In genomic region chr1:72160321-72160720, GRCm38 (mm10) we compare ENCODE assay signal across 32 mouse cellular contexts. TPM values are rescaled to one million over a fixed set of nuclear protein-coding genes. Genes with fewer than 3 reads are reported as not detected.
"Had no signal": no experiment of that assay in that cellular context is flagged by ENCODE, and none has a peak within 500 bp of the region (broad histone marks: within the 10 kb centered on the region; RNA-seq: fewer than 3 reads in every experiment).

No protein-coding gene starts in this region.

- H3K27ac ChIP-seq: limb, embryonic 10.5 days; limb, embryonic 12.5 days; limb, embryonic 13.5 days; limb, embryonic 15.5 days; liver, embryonic 12.5 days; liver, embryonic 13.5 days; liver, embryonic 14.5 days; liver, embryonic 15.5 days; lung, embryonic 15.5 days; macrophage; midbrain, embryonic 10.5 days; midbrain, embryonic 12.5 days; midbrain, embryonic 13.5 days; midbrain, embryonic 15.5 days; neural tube, embryonic 12.5 days had no signal

- DNase-seq: left cerebral cortex, postnatal 4 days; liver; liver, embryonic 13.5 days; liver, postnatal 0 days; lung, adult 18-20 months; lung, adult 2 months; lung, postnatal 14 days; lung, postnatal 36 days; lung, postnatal 4 days; midbrain, embryonic 14.5 days had no signal

- H3K9me3 ChIP-seq: limb, embryonic 10.5 days; limb, embryonic 12.5 days; limb, embryonic 13.5 days; limb, embryonic 15.5 days; liver, embryonic 12.5 days; liver, embryonic 13.5 days; liver, embryonic 15.5 days; lung, embryonic 15.5 days; midbrain, embryonic 10.5 days; midbrain, embryonic 12.5 days; midbrain, embryonic 13.5 days; midbrain, embryonic 15.5 days; neural tube, embryonic 12.5 days had no signal

- H3K4me2 ChIP-seq: limb, embryonic 12.5 days; limb, embryonic 13.5 days; limb, embryonic 15.5 days; liver, embryonic 11.5 days; liver, embryonic 12.5 days; liver, embryonic 13.5 days; liver, embryonic 15.5 days; lung, embryonic 14.5 days; lung, embryonic 15.5 days; midbrain, embryonic 11.5 days; midbrain, embryonic 12.5 days; midbrain, embryonic 13.5 days; midbrain, embryonic 15.5 days; neural tube, embryonic 12.5 days had no signal

- H3K4me1 ChIP-seq: limb, embryonic 10.5 days; limb, embryonic 12.5 days; limb, embryonic 13.5 days; liver, embryonic 12.5 days; liver, embryonic 15.5 days; lung, embryonic 15.5 days; megakaryocyte, embryonic 14.5 days; midbrain, embryonic 10.5 days; midbrain, embryonic 12.5 days; midbrain, embryonic 13.5 days; midbrain, embryonic 15.5 days; neural tube, embryonic 12.5 days had no signal

- H3K9ac ChIP-seq: limb, embryonic 12.5 days; limb, embryonic 13.5 days; limb, embryonic 15.5 days; liver, embryonic 12.5 days; liver, embryonic 13.5 days; liver, embryonic 14.5 days; liver, embryonic 15.5 days; liver, postnatal 0 days; lung, embryonic 14.5 days; lung, embryonic 15.5 days; midbrain, embryonic 12.5 days; midbrain, embryonic 13.5 days; midbrain, embryonic 15.5 days; neural tube, embryonic 12.5 days had no signal

- H3K4me3 ChIP-seq: limb, embryonic 10.5 days; limb, embryonic 12.5 days; limb, embryonic 13.5 days; limb, embryonic 15.5 days; liver, embryonic 12.5 days; liver, embryonic 13.5 days; liver, embryonic 15.5 days; lung, embryonic 15.5 days; megakaryocyte, embryonic 14.5 days; midbrain, embryonic 10.5 days; midbrain, embryonic 12.5 days; midbrain, embryonic 13.5 days; midbrain, embryonic 15.5 days; myocyte; neural tube, embryonic 12.5 days had no signal

- H3K27me3 ChIP-seq: limb, embryonic 12.5 days; limb, embryonic 13.5 days; limb, embryonic 15.5 days; liver, embryonic 12.5 days; liver, embryonic 13.5 days; liver, embryonic 15.5 days; lung, embryonic 15.5 days; megakaryocyte, embryonic 14.5 days; midbrain, embryonic 12.5 days; midbrain, embryonic 13.5 days; midbrain, embryonic 15.5 days; neural tube, embryonic 12.5 days had no signal

- H3K36me3 ChIP-seq: limb, embryonic 10.5 days; limb, embryonic 12.5 days; limb, embryonic 13.5 days; limb, embryonic 15.5 days; liver, embryonic 12.5 days; liver, embryonic 13.5 days; liver, embryonic 15.5 days; lung, embryonic 15.5 days; midbrain, embryonic 10.5 days; midbrain, embryonic 12.5 days; midbrain, embryonic 13.5 days; midbrain, embryonic 15.5 days; neural tube, embryonic 12.5 days had no signal

- ATAC-seq: liver, embryonic 12.5 days; liver, postnatal 0 days; lung, postnatal 0 days; midbrain, embryonic 13.5 days; midbrain, embryonic 15.5 days; midbrain, embryonic 16.5 days had no signal

RNA-seq across cellular contexts. Expression of gene Mreg, which starts 51.8 kb away (rescaled TPM):
- total RNA-seq: megakaryocyte-erythroid progenitor cell, adult 5-6 weeks had no signal
